Mouse (Mus musculus): Measurements from ENCODE around the gene Polh.

The Polh gene

GRCm38 (mm10) chr17:46132058-46132718 lies 70.3 kb downstream of the Polh start:
- DNase-seq (ENCODE audit: low read depth, low spot score) = no peak

GRCm38 (mm10) chr17:46129741-46130498 lies 72.5 kb downstream of the Polh start:
- no peak for DNase-seq (ENCODE audit: low read depth, low spot score)

GRCm38 (mm10) chr17:46127814-46128493 lies 74.5 kb downstream of the Polh start:
- no peak for DNase-seq (ENCODE audit: low read depth, low spot score)

- DNase-seq (ENCODE audit: low read depth, low spot score) = no peak
Observed at GRCm38 (mm10) chr17:46126608-46127007, 75.8 kb downstream of the Polh start.

- DNase-seq (ENCODE audit: low read depth, low spot score) = no peak
Observed at GRCm38 (mm10) chr17:46123953-46124700, 78.3 kb downstream of the Polh start.

- no peak for DNase-seq (ENCODE audit: low read depth, low spot score)
Observed at GRCm38 (mm10) chr17:46123285-46123684, 79.2 kb downstream of the Polh start.

- DNase-seq (ENCODE audit: low read depth, low spot score) = no peak
Observed at GRCm38 (mm10) chr17:46122791-46123190, 79.7 kb downstream of the Polh start.
